Mouse (Mus musculus) E14TG2a.4 (cell line): Measurements from ENCODE around the gene C2cd4d.

Experiments
- CTCF ChIP-seq: conservative IDR thresholded peaks from 2 replicates; pipeline ENCODE4 v1.5.1; 2014; ENCODE audit warnings: low read length
- NANOG ChIP-seq: IDR thresholded peaks from 2 replicates; pipeline ENCODE4 v1.6.1; 2014; ENCODE audit warnings: borderline replicate concordance, low read length, mixed read lengths

- TF ChIP-seq CTCF: no peak
- TF ChIP-seq NANOG: no peak
Measured at GRCm38 (mm10) chr3:94344897-94345296, 17.3 kb upstream of the C2cd4d start.
